Mouse (Mus musculus) stomach, embryonic 14.5 days (tissue): Measurements from ENCODE around the gene Tmprss12. TPM values are rescaled to one million over a fixed set of nuclear protein-coding genes. Genes with fewer than 3 reads are reported as not detected.
"Not testable (repeated sequence)": the region's sequence is repeated elsewhere in the genome, so short reads cannot be mapped to it uniquely, and the experiment has no call there.

Experiments
- ATAC-seq: fragments of 200-750 bp; cut with Nextera tagmentation; 2 replicates; pipeline ENCODE4 v1.8.0; 2017; ENCODE audit warnings: low read depth, moderate TSS enrichment; ENCODE audit not compliant: insufficient number of reproducible peaks, insufficient read depth, low FRiP score
- H3K27ac ChIP-seq: fragments of 300-500 bp; sonication (generic); 2 replicates; pipeline ENCODE4 v1.5.1; 2014; ENCODE audit warnings: mild to moderate bottlenecking, low read length, moderate library complexity, mixed read lengths
- H3K27me3 ChIP-seq: fragments of 300-500 bp; sonication (generic); 2 replicates; pipeline ENCODE4 v1.6.1; 2014; ENCODE audit warnings: low read length, control low read depth, mixed read lengths; ENCODE audit not compliant: control insufficient read depth, insufficient read depth
- H3K36me3 ChIP-seq: fragments of 300-500 bp; sonication (generic); 2 replicates; pipeline ENCODE4 v1.6.1; 2014; ENCODE audit warnings: mild to moderate bottlenecking, control low read depth, low read length, moderate library complexity, mixed read lengths; ENCODE audit not compliant: control insufficient read depth, insufficient read depth
- H3K4me1 ChIP-seq: fragments of 300-500 bp; sonication (generic); 2 replicates; pipeline ENCODE4 v1.6.1; 2014; ENCODE audit warnings: low read length, control low read depth, mixed read lengths; ENCODE audit not compliant: control insufficient read depth, insufficient read depth
- H3K4me2 ChIP-seq: fragments of 300-500 bp; sonication (generic); replicated peaks from 2 replicates; pipeline ENCODE4 v1.6.1; 2014; ENCODE audit warnings: low read depth, low read length, control low read depth
- H3K4me3 ChIP-seq: fragments of 300-500 bp; sonication (generic); 2 replicates; pipeline ENCODE4 v1.5.1; 2014; ENCODE audit warnings: low read depth, low read length, control low read depth
- H3K9ac ChIP-seq: fragments of 300-500 bp; sonication (generic); replicated peaks from 2 replicates; pipeline ENCODE4 v1.6.1; 2014; ENCODE audit warnings: low read depth, mild to moderate bottlenecking, control low read depth, low read length, moderate library complexity, mixed read lengths
- H3K9me3 ChIP-seq: fragments of 300-500 bp; sonication (generic); 2 replicates; pipeline ENCODE4 v1.6.1; 2016; ENCODE audit warnings: low read depth, low read length, control low read depth; ENCODE audit not compliant: control insufficient read depth
- WGBS: fragments of 180-500 bp; shearing (Covaris S2); extraction: QIAGEN DNeasy Blood & Tissue Kit; methylation state at CpG from one replicate; pipeline ENCODE4 v1.1.7; 2014; 5-methylcytosine and 5-hydroxymethylcytosine counted together
- polyA plus RNA-seq: library from polyadenylated mRNA; unstranded; fragments of >200 nt; fragmentation: Nextera tagmentation; extraction: Ambion mirVana; gene quantifications from 2 replicates; pipeline ENCODE4 v1.2.1, GENCODE M21; 2014

Tmprss12 gene
- polyA plus RNA-seq, 1 experiment from 2014 or later = 0.17 TPM

DNA sequence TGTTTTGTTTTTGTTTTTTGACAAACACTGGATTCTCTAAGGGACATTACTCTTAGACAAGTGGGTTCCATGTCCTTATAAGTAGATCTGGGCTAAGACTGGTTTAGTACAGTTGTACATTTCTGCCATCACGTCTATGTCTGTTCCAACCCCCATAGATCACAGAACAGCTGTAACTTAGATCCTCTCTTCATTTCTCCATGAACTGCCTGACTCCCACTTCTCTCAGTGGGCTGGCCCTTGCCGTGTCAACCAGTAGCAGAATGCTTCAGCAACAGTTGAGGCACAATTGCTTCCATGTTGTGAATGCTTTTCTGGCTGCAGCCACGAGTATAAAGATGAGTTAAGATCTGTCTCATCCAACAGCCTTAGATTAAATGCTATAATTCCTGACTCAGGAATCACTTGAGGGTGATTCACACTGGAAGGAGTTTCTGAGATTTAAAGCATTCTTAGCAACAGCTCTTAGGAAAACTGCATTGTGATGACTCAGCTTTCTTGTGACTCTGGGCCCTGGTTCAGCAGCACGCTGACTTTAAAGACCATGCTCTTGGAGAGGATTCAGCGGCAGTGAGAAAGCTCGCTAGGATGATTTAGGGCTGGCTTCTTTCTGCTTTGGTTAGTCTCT is 29.4 kb upstream of the Tmprss12 start:
- Histone ChIP-seq H3K27me3 (no peaks in the 10 kb centered on the region), H3K4me3 (no peak overlapping the region), H3K9ac (no peak overlapping the region), H3K36me3 (peaks cover 84% of the 10 kb centered on the region), H3K27ac (no peak overlapping the region), H3K4me1 (no peaks in the 10 kb centered on the region), H3K4me2 (no peak overlapping the region), H3K9me3 (no peaks in the 10 kb centered on the region)
- ATAC-seq = no peak
- 86% methylated on average over 6 of the region's 6 CpGs for WGBS

DNA sequence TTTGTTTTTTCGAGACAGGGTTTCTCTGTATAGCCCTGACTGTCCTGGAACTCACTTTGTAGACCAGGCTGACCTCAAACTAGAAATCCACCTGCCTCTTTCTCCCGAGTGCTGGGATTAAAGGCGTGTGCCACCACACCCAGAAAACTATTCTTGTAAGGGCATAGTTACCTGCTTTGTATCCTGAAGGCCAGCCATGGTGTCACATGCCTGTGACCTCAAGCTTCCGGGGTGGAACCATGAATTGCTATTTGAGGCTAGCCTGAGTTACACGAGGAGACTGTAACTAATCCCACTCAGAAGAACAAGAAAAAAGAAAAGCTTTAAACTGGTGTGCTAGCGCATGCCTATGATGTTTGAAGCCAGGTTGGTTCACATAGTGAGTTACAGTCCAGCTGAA is 24.3 kb upstream of the Tmprss12 start:
- Histone ChIP-seq H3K4me2 (no peak overlapping the region), H3K4me3 (no peak overlapping the region), H3K27ac (no peak overlapping the region), H3K9ac (no peak overlapping the region), H3K27me3 (no peaks in the 10 kb centered on the region), H3K36me3 (peaks cover 67% of the 10 kb centered on the region), H3K4me1 (no peaks in the 10 kb centered on the region), H3K9me3 (no peaks in the 10 kb centered on the region)
- ATAC-seq = no peak
- 85% methylated on average over 6 of the region's 6 CpGs for WGBS

DNA sequence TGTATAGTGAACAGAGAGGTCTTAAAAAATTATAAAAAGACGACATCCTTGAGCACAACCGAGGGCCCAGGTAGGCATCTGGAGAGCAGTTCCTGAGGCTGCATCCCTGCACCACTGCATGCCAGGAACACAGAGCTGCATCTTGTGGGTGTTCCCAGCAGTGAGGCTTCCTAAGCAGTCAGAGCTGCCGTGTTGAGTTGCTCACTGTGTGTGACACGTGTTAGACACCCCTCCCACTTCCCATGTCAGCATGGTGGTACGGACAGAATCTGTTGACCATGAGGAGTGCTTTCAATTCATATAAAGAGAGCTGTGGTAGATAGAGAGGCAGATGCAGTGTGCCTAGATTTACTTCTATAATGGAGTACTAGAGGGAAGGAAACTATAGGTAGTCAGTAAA is 23.3 kb upstream of the Tmprss12 start:
- H3K4me2 ChIP-seq = no peak overlapping the region
- 89% methylated on average over 5 of the region's 5 CpGs for WGBS
- no peak overlapping the region for H3K27ac ChIP-seq
- ATAC-seq = no peak
- H3K27me3 ChIP-seq = no peaks in the 10 kb centered on the region
- H3K4me1 ChIP-seq = no peaks in the 10 kb centered on the region
- no peak overlapping the region for H3K4me3 ChIP-seq
- no peak overlapping the region for H3K9ac ChIP-seq
- no peaks in the 10 kb centered on the region for H3K9me3 ChIP-seq
- peaks cover 60% of the 10 kb centered on the region for H3K36me3 ChIP-seq

DNA sequence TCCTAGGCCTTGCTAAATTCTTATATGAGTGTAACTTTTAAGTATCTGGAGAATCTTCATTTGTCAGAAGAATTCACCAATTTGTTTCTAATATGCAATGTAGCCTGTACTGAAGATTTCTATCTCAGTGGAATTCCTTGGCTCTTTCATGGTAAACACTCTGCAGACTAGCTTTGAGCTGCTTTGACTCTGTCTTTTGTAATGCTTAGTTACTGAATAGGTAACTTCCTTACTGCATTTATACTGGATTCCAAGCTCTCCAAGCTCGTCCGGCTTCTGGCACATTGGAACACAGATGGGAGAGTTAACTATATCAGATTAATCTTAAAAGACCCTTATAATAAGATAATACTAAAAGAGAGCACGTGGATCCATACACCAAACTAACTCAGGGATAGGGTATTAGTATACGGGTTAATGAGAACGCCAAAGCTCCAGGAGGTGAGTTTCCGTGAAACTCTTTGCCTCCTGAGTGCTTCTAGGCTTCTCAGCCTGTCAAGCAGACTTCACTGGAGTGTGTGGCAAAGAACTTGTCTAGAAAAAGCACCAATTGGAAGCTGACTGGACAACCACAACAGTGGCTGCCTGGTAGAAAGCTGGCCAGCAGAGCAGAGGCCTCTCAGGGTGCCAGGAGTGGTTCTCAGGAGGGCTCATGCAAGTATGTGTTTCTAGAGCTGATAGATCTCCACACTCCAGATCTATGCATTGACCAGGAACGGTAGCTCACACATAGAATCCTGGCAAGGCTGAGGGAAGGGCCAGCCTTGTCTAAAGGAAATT is 21.8 kb upstream of the Tmprss12 start:
- H3K4me2 ChIP-seq = no peak overlapping the region
- no peak overlapping the region for H3K27ac ChIP-seq
- H3K27me3 ChIP-seq = no peaks in the 10 kb centered on the region
- 92% methylated on average over 7 of the region's 7 CpGs for WGBS
- H3K36me3 ChIP-seq = peaks cover 46% of the 10 kb centered on the region
- ATAC-seq = no peak
- H3K4me3 ChIP-seq = no peak overlapping the region
- no peak overlapping the region for H3K9ac ChIP-seq
- H3K4me1 ChIP-seq = no peaks in the 10 kb centered on the region
- H3K9me3 ChIP-seq = no peaks in the 10 kb centered on the region

DNA sequence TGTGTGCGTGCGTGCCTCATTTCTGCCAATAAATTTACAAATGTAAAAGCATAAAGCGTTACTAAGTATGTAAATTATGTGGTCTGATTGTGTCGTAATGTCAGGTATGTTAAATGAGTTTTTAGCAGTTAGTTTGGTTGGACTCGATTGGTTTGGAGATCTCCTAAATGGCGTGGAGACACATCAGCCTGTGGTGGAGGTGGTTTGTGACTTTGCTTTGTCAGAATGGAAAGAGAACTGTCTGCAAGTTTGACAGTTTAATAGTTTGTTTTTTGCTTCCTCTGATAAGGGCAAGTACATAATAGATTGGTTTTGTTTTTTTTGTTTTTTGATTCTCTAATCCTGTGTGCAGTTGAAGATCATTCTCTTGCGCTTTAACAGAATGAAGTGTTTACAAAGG is 20.3 kb upstream of the Tmprss12 start:
- H3K4me2 ChIP-seq, H3K4me3 ChIP-seq, ATAC-seq, H3K27ac ChIP-seq, H3K4me1 ChIP-seq, H3K9me3 ChIP-seq, H3K9ac ChIP-seq, H3K27me3 ChIP-seq: not testable (repeated sequence)
- peaks cover 31% of the 10 kb centered on the region for H3K36me3 ChIP-seq
- 79% methylated on average over 5 of the region's 7 CpGs for WGBS

DNA sequence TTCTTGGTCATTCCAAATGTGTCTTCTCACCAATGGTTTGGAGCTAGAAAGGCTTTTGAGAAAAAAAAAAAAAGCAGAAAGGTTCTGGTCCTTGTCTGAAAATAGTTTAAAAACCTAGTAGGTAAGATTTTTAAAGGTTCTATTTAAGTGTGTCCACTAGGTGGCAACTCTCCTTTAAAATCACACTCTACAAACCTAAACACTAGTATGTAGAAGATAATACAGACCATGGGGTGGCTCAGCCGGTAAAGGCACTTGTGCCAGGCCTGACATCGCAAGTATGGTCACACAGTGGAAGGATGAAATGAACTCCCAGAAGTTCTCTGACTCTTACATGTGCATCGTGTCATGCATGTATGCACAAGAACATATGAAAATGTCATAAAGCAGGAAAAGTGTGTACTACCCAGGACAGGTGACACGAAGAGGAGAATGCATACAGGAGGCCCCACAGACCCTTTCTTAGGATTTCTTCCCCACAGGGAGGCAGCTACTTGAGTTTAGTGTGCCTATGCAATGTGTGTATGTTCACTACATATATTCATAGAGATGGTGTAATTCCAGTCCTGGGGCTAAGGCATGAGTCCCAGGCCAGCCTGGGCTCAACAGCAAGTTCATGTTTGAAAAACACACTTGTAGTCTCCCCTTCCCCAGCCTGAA is 17.3 kb upstream of the Tmprss12 start:
- Histone ChIP-seq H3K4me1 (no peaks in the 10 kb centered on the region), H3K9me3 (no peaks in the 10 kb centered on the region), H3K4me2 (no peak overlapping the region), H3K27me3 (no peaks in the 10 kb centered on the region), H3K36me3 (peaks cover 9% of the 10 kb centered on the region; the same call in 1 of the 2 replicates), H3K4me3 (no peak overlapping the region), H3K27ac (no peak overlapping the region), H3K9ac (no peak overlapping the region)
- no peak for ATAC-seq
- WGBS = 18% methylated on average over 4 of the region's 4 CpGs

DNA sequence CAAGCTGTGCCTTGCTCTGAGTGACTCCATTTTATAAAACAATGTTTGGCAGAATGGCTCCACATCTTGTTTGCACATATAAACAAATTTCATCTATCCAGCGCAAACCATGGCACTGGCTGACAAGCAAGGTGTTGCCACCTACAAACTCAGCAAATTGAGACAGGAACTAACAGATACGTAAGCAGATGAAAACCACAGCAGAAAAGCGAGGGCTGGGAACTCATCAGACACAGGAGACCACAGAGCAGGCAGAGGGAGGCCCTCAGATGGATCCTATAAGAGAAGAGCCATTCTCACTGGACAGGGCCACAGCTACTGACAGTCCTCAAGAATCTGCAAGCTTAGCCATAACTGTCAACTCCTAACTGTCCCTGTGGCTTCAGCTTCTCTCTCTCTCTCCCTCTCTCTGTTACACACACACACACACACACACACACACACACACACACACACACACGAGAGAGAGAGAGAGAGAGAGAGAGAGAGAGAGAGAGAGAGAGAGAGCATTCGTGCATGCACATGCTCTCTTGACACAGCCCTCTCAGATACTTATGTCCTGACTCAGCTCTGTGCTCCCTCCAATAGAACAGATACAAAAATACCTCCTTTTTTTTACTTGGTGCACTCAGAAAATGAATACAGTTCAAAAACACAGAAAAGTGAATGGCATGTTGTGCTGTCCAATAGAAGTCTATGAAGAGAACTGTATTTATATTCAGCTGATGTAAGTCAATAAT is 14.9 kb upstream of the Tmprss12 start:
- Histone ChIP-seq H3K4me1 (no peaks in the 10 kb centered on the region), H3K4me3 (no peak overlapping the region), H3K27ac (no peak overlapping the region), H3K4me2 (no peak overlapping the region), H3K9me3 (no peaks in the 10 kb centered on the region; the same call in 1 of the 2 replicates), H3K36me3 (no peaks in the 10 kb centered on the region; the same call in 1 of the 2 replicates), H3K9ac (no peak overlapping the region), H3K27me3 (no peaks in the 10 kb centered on the region)
- WGBS = 75% methylated on average over 4 of the region's 5 CpGs
- ATAC-seq = no peak

DNA sequence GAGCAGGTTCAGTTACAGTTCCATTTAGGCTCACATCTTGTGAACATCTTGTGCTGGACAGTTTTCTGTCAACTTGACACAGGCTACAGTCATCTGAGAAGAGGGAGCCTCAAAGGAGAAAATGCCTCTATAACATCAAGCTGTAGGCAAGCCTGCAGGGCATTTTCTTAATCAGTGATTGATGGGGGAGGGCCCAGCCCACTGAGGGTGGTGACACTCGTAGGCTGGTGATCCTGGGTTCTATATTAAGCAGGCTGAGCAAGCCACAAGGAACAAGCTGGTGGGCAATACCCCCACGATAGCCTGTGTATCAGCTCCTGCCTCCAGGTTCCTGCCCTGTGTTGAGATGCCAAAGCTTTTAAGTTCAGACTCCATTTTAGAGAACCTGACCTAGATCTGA is 11.7 kb upstream of the Tmprss12 start:
- Histone ChIP-seq H3K9me3 (no peaks in the 10 kb centered on the region; the same call in 1 of the 2 replicates), H3K36me3 (no peaks in the 10 kb centered on the region), H3K9ac (no peak overlapping the region), H3K4me2 (no peak overlapping the region), H3K4me3 (no peak overlapping the region), H3K27me3 (no peaks in the 10 kb centered on the region), H3K4me1 (no peaks in the 10 kb centered on the region), H3K27ac (no peak overlapping the region)
- WGBS = 65% methylated on average over 2 of the region's 2 CpGs
- no peak for ATAC-seq
